Mouse (Mus musculus): ENCODE measurements around the gene Lhx3. TPM values are rescaled to one million over a fixed set of nuclear protein-coding genes. Genes with fewer than 3 reads are reported as not detected.

The Lhx3 gene
- polyA plus RNA-seq (2012; rRNA removed), result 0.07 and 0.10 TPM in 2 replicates

GRCm38 (mm10) chr2:26208126-26208789, at the start of gene Lhx3:
TSS of gene Lhx3 (minus strand) at chr2:26208289.

GRCm38 (mm10) chr2:26237290-26237782, 29.2 kb upstream of the Lhx3 start, which contains the start of gene Qsox2:
TSS of gene Qsox2 (minus strand) at chr2:26237525.

Other genes with a start within 250 kb of the Lhx3 start
- 12.8 and 18.2 TPM in 2 replicates for gene Camsap1, start 225.0 kb downstream of the Lhx3 start, polyA plus RNA-seq (2012; rRNA removed)
- 51.4 and 59.8 TPM in 2 replicates for gene Ubac1, start 186.5 kb downstream of the Lhx3 start, polyA plus RNA-seq (2012; rRNA removed)
- 72.1 and 91.7 TPM in 2 replicates for gene Nacc2, start 85.1 kb downstream of the Lhx3 start, polyA plus RNA-seq (2012; rRNA removed)
- gene Qsox2, start 29.2 kb upstream of the Lhx3 start, polyA plus RNA-seq (2012; rRNA removed), result 37.8 and 41.4 TPM in 2 replicates
- 6.9 and 7.1 TPM in 2 replicates for gene Ccdc187, start 86.3 kb upstream of the Lhx3 start, polyA plus RNA-seq (2012; rRNA removed)
- 106 and 123 TPM in 2 replicates for gene Gpsm1, start 107.2 kb upstream of the Lhx3 start, polyA plus RNA-seq (2012; rRNA removed)
- 26.7 and 27.7 TPM in 2 replicates for gene Dnlz, start 143.8 kb upstream of the Lhx3 start, polyA plus RNA-seq (2012; rRNA removed)
- gene Card9, start 152.6 kb upstream of the Lhx3 start, polyA plus RNA-seq (2012; rRNA removed), result 4.7 and 8.1 TPM in 2 replicates
- gene Snapc4, start 172.4 kb upstream of the Lhx3 start, polyA plus RNA-seq (2012; rRNA removed), result 57.2 and 62.3 TPM in 2 replicates
- gene Entr1, start 181.0 kb upstream of the Lhx3 start, polyA plus RNA-seq (2012; rRNA removed), result 106 and 111 TPM in 2 replicates
- gene Pmpca, start 181.1 kb upstream of the Lhx3 start, polyA plus RNA-seq (2012; rRNA removed), result 36.9 and 47.6 TPM in 2 replicates
- gene Inpp5e, start 200.9 kb upstream of the Lhx3 start, polyA plus RNA-seq (2012; rRNA removed), result 38.9 and 47.6 TPM in 2 replicates
- gene Sec16a, start 236.9 kb upstream of the Lhx3 start, polyA plus RNA-seq (2012; rRNA removed), result 94.3 and 145 TPM in 2 replicates

Measured in ovary, adult 2 months (tissue).